Mouse (Mus musculus): ENCODE results near the gene Slc35d3. TPM values are rescaled to one million over a fixed set of nuclear protein-coding genes. Genes with fewer than 3 reads are reported as not detected.

Gene Slc35d3
- 1.8 and 2.5 TPM in 2 replicates for polyA plus RNA-seq (2014; fragmentation: Nextera tagmentation; extraction: Ambion mirVana)

DNA sequence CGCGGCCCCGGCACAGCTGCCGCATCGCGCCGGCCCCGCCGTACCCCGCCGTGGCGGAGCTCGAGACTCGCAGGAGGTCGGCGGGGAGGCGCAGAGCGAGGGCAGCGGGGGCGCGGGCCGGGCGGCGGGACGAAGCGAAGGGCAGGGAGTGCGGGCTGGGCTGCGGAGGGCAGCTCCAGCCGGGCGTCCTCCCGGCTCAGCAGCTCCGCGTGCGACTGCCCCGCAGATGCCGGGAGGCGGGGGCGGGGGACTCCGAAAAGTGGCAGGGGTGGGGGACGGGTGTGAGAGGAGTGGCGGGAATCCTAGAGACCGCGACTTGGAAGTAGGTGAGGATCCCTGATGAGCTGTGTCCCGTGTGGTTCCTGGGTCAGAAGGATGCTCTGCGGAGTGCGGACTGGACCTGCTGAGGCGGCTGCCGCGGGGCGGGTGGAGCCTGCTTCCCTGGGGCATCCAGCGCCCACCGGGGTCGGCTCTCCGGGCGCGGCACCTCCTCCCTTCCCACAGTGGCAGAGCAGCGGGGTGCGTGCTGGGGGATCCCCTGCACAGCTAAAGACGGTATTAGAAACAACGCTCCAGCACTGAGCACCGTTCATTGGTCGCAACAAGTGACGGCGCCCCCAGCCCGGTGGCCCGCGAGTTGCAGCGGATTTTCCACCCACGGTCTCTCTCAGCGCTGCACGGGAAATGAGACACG is at the start of gene Slc35d3:
TSS of gene Slc35d3 (minus strand) at position 462 of the 694 bp plus-strand sequence.
- WGBS, result under 1% methylated on average over 62 of the region's 72 CpGs
- DNase-seq (ENCODE audit: low spot score) (peak; percentile 56), ATAC-seq (ENCODE audit: low FRiP score) (peak; percentile 47; the same call in 1 of the 2 replicates)
- peaks cover 16% of the 10 kb centered on the region for H3K4me1 ChIP-seq (replicated peaks; ENCODE audit: control insufficient read depth, insufficient read depth, low read length)
- peaks cover 65% of the 10 kb centered on the region for H3K27me3 ChIP-seq (ENCODE audit: control insufficient read depth, insufficient read depth, low read length)
- H3K36me3 ChIP-seq (replicated peaks; ENCODE audit: control insufficient read depth, insufficient read depth), result no peaks in the 10 kb centered on the region
- peak within 1 kb of the TSS; percentile 66 for H3K4me3 ChIP-seq (replicated peaks; ENCODE audit: low read length)
- H3K9me3 ChIP-seq (ENCODE audit: control insufficient read depth, low read length), result no peaks in the 10 kb centered on the region
- H3K4me2 ChIP-seq (replicated peaks), result peak within 1 kb of the TSS; percentile 99
- H3K9ac ChIP-seq, result peak within 1 kb of the TSS; percentile 57
- H3K27ac ChIP-seq, result no peak within 1 kb of the TSS

DNA sequence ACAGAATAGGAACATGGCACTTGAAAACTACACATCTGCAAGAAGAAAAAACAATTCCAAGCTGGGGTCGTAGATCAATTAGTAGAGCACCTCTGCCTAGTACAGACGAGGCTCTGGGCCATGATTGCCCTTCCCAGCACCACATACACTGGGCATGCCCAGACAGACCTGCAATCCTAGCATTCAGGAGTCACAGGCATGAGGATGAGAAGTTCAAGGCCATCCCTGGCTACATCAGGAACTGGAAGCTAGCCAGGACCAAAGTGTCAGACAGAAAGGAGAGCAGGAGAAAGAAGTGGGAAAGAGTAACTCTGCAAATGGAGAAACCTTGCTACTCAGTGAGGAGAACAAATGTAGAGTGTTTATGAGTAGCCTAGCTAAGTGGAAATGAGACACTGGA is 48.9 kb upstream of the Slc35d3 start:
- no peak for ATAC-seq (ENCODE audit: low FRiP score)
- 80% methylated on average over 2 of the region's 2 CpGs for WGBS
- no peak overlapping the region for H3K4me3 ChIP-seq (replicated peaks; ENCODE audit: low read length)
- no peak overlapping the region for H3K9ac ChIP-seq
- no peaks in the 10 kb centered on the region for H3K36me3 ChIP-seq (replicated peaks; ENCODE audit: control insufficient read depth, insufficient read depth)
- no peak overlapping the region for H3K4me2 ChIP-seq (replicated peaks)
- no peaks in the 10 kb centered on the region for H3K4me1 ChIP-seq (replicated peaks; ENCODE audit: control insufficient read depth, insufficient read depth, low read length)
- no peak overlapping the region for H3K27ac ChIP-seq
- no peaks in the 10 kb centered on the region for H3K9me3 ChIP-seq (ENCODE audit: control insufficient read depth, low read length)
- no peak for DNase-seq (ENCODE audit: low spot score)
- no peaks in the 10 kb centered on the region for H3K27me3 ChIP-seq (ENCODE audit: control insufficient read depth, insufficient read depth, low read length)

DNA sequence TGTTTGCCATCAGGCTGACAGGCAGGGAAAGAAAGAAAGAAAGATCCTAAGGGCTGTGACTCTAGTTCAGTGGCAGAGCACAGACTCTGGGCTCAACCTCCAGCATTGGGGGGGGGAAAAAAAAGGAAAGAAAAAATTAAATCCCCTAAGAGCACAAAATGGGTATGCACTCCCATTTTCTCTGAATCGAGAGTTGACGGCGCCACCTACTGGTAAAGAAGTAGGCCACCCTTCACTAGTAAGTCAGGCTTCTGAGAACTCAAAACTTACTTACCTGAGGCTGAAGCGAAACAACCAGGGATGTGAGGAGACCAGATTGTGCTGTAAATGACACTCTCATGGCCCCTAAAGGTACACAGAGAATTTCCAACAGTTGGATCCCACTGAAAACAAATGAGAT is 42.7 kb upstream of the Slc35d3 start:
- H3K27ac ChIP-seq, result no peak overlapping the region
- no peaks in the 10 kb centered on the region for H3K4me1 ChIP-seq (replicated peaks; ENCODE audit: control insufficient read depth, insufficient read depth, low read length)
- no peaks in the 10 kb centered on the region for H3K27me3 ChIP-seq (ENCODE audit: control insufficient read depth, insufficient read depth, low read length)
- H3K9ac ChIP-seq, result no peak overlapping the region
- 18% methylated on average over 4 of the region's 4 CpGs for WGBS
- no peak overlapping the region for H3K4me2 ChIP-seq (replicated peaks)
- peak; percentile 70 for DNase-seq (ENCODE audit: low spot score)
- no peaks in the 10 kb centered on the region for H3K9me3 ChIP-seq (ENCODE audit: control insufficient read depth, low read length)
- ATAC-seq (ENCODE audit: low FRiP score), result no peak; the same call in 1 of the 2 replicates
- no peak overlapping the region for H3K4me3 ChIP-seq (replicated peaks; ENCODE audit: low read length)
- peaks cover 4% of the 10 kb centered on the region; the same call in 1 of the 2 replicates for H3K36me3 ChIP-seq (replicated peaks; ENCODE audit: control insufficient read depth, insufficient read depth)

DNA sequence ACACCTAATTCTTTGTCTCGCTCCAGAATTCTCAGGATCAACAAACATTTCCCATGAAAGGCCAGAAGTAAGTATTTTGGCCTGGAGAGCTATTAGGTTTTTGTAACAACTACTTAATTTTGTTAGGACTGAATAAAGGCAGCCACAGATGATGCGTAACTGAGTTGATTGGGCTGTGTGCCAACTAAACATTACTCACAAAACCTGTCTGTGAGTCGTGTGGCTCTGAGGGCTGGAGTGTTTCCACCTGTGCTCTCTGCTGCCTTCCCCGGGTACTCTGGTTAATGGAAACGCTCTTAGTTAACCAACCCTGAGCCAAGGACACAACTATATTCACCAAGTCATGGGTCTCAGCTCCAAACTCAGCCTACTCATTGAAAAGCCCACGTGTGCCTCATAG is 41.9 kb upstream of the Slc35d3 start:
- ATAC-seq (ENCODE audit: low FRiP score) (no peak), DNase-seq (ENCODE audit: low spot score) (no peak)
- WGBS, result 77% methylated on average over 6 of the region's 6 CpGs
- Histone ChIP-seq H3K36me3 (replicated peaks; ENCODE audit: control insufficient read depth, insufficient read depth) (peaks cover 4% of the 10 kb centered on the region; the same call in 1 of the 2 replicates), H3K4me1 (replicated peaks; ENCODE audit: control insufficient read depth, insufficient read depth, low read length) (no peaks in the 10 kb centered on the region), H3K4me2 (replicated peaks) (no peak overlapping the region), H3K27me3 (ENCODE audit: control insufficient read depth, insufficient read depth, low read length) (no peaks in the 10 kb centered on the region), H3K27ac (no peak overlapping the region), H3K4me3 (replicated peaks; ENCODE audit: low read length) (no peak overlapping the region), H3K9me3 (ENCODE audit: control insufficient read depth, low read length) (no peaks in the 10 kb centered on the region), H3K9ac (no peak overlapping the region)

DNA sequence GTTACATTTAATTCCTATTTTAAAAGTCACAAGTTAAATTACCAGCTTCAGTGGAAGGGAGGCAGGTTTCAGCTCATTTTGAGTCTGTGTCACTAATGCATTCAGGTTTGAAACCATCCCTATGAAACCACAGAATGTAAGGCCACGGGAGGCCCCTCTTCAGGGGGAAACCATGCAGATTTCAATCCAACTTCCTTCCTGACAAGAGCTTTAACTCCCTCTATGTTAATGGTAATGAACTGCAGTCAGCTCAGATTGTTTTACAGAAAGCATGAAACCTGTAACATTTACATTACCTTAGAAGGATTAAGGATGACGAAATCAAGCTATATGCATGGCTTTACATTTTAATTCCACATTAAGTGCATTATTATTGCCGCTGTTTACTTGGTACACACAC is 40.4 kb upstream of the Slc35d3 start:
- H3K4me3 ChIP-seq (replicated peaks; ENCODE audit: low read length), result no peak overlapping the region
- ATAC-seq (ENCODE audit: low FRiP score) (no peak), DNase-seq (ENCODE audit: low spot score) (no peak)
- H3K4me2 ChIP-seq (replicated peaks), result no peak overlapping the region
- 46% methylated on average over 3 of the region's 3 CpGs for WGBS
- no peak overlapping the region for H3K9ac ChIP-seq
- no peak overlapping the region for H3K27ac ChIP-seq
- no peaks in the 10 kb centered on the region for H3K27me3 ChIP-seq (ENCODE audit: control insufficient read depth, insufficient read depth, low read length)
- H3K4me1 ChIP-seq (replicated peaks; ENCODE audit: control insufficient read depth, insufficient read depth, low read length), result no peaks in the 10 kb centered on the region
- peaks cover 4% of the 10 kb centered on the region; the same call in 1 of the 2 replicates for H3K36me3 ChIP-seq (replicated peaks; ENCODE audit: control insufficient read depth, insufficient read depth)
- no peaks in the 10 kb centered on the region for H3K9me3 ChIP-seq (ENCODE audit: control insufficient read depth, low read length)

DNA sequence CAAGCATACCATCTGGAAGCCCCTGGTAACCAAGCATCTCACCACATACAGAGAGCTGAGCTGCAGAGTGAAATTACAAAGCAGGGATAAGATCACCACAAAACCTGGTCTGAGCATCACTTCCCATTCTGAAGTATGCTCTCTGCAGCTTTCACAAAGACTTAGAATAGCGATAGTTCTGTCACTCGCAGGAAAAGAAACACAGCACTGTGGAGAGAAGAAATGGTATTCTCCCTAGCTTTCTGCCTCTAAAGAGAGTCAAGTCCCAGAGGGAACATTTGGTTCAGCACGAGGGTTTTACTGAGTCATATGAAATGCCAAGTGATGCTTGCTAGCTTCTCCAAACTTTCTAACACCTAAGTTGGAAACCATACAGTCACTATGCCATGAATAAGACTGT is 38.6 kb upstream of the Slc35d3 start:
- DNase-seq (ENCODE audit: low spot score) (no peak), ATAC-seq (ENCODE audit: low FRiP score) (no peak)
- no peak overlapping the region for H3K27ac ChIP-seq
- H3K9ac ChIP-seq, result no peak overlapping the region
- H3K4me2 ChIP-seq (replicated peaks), result no peak overlapping the region
- H3K27me3 ChIP-seq (ENCODE audit: control insufficient read depth, insufficient read depth, low read length), result no peaks in the 10 kb centered on the region
- 89% methylated on average over 3 of the region's 3 CpGs for WGBS
- no peak overlapping the region for H3K4me3 ChIP-seq (replicated peaks; ENCODE audit: low read length)
- H3K36me3 ChIP-seq (replicated peaks; ENCODE audit: control insufficient read depth, insufficient read depth), result peaks cover 4% of the 10 kb centered on the region; the same call in 1 of the 2 replicates
- H3K4me1 ChIP-seq (replicated peaks; ENCODE audit: control insufficient read depth, insufficient read depth, low read length), result no peaks in the 10 kb centered on the region
- H3K9me3 ChIP-seq (ENCODE audit: control insufficient read depth, low read length), result no peaks in the 10 kb centered on the region

DNA sequence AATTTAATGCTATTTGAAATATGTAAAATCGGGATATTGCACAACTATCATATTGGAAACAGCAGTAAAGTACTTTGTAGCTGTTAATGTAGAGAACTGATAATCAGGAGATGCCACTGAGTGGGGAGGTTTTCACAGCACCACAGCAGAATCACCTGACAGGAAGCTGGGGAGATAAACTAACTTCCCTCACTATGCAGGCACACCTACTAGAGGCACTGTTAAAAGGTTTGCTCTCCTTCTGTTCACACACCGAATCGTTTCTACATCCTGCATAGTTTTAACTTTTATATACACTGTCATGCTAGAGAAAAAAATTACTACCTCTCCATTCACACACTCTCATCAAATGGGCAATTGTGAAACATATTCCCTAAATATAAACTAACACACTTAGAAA is 35.0 kb upstream of the Slc35d3 start:
- ATAC-seq (ENCODE audit: low FRiP score), result no peak
- no peaks in the 10 kb centered on the region for H3K36me3 ChIP-seq (replicated peaks; ENCODE audit: control insufficient read depth, insufficient read depth)
- no peaks in the 10 kb centered on the region for H3K9me3 ChIP-seq (ENCODE audit: control insufficient read depth, low read length)
- WGBS, result 93% methylated on average over 3 of the region's 3 CpGs
- no peaks in the 10 kb centered on the region for H3K4me1 ChIP-seq (replicated peaks; ENCODE audit: control insufficient read depth, insufficient read depth, low read length)
- H3K27ac ChIP-seq, result no peak overlapping the region
- DNase-seq (ENCODE audit: low spot score), result no peak
- H3K9ac ChIP-seq, result no peak overlapping the region
- no peak overlapping the region for H3K4me3 ChIP-seq (replicated peaks; ENCODE audit: low read length)
- no peaks in the 10 kb centered on the region for H3K27me3 ChIP-seq (ENCODE audit: control insufficient read depth, insufficient read depth, low read length)
- H3K4me2 ChIP-seq (replicated peaks), result no peak overlapping the region

DNA sequence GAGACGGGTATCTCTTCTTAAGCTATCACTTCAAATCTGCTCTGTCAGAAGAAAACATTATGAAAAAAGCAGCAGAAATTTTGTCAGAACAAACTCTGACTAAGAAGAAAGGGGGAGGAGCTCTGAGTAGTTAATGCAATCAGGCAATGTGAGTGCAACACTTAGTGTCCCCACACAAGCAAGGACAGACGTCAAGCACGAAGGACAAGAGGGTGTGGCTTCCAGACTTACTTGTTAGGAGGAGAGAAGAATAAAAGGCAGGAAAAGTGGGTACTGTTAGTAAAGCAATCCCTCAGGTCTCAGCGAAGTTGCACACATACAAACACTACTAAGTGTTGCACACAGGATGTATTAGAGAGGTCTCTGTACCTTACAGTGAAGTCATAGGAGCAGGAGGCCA is 33.1 kb upstream of the Slc35d3 start:
- H3K9ac ChIP-seq, result no peak overlapping the region
- DNase-seq (ENCODE audit: low spot score) (no peak), ATAC-seq (ENCODE audit: low FRiP score) (no peak)
- no peaks in the 10 kb centered on the region for H3K4me1 ChIP-seq (replicated peaks; ENCODE audit: control insufficient read depth, insufficient read depth, low read length)
- no peak overlapping the region for H3K4me3 ChIP-seq (replicated peaks; ENCODE audit: low read length)
- no peaks in the 10 kb centered on the region for H3K36me3 ChIP-seq (replicated peaks; ENCODE audit: control insufficient read depth, insufficient read depth)
- H3K27ac ChIP-seq, result no peak overlapping the region
- H3K9me3 ChIP-seq (ENCODE audit: control insufficient read depth, low read length), result no peaks in the 10 kb centered on the region
- H3K27me3 ChIP-seq (ENCODE audit: control insufficient read depth, insufficient read depth, low read length), result no peaks in the 10 kb centered on the region
- 80% methylated on average over 4 of the region's 4 CpGs for WGBS
- no peak overlapping the region for H3K4me2 ChIP-seq (replicated peaks)

DNA sequence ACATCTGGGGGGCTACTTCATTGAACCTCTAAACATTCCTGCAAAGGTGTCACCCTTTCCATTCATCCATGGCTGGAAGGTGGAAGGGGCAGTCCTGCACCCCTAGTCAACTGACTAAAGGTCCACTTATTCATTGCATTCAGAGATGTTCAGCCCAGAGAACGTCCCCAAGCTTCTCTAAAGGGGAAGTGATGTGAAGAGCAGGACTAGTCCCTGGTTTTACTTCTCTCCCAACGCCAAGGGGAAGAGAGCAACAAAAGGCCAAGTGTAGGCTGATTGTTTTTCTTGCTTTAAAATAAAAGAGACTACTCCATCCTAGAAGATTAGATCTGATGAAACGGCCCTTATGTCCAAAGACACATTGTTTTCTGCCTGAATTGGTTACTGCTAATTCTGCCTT is 29.2 kb upstream of the Slc35d3 start:
- no peaks in the 10 kb centered on the region for H3K9me3 ChIP-seq (ENCODE audit: control insufficient read depth, low read length)
- H3K27me3 ChIP-seq (ENCODE audit: control insufficient read depth, insufficient read depth, low read length), result no peaks in the 10 kb centered on the region
- no peaks in the 10 kb centered on the region; the same call in 1 of the 2 replicates for H3K4me1 ChIP-seq (replicated peaks; ENCODE audit: control insufficient read depth, insufficient read depth, low read length)
- WGBS, result 86% methylated on average over 3 of the region's 3 CpGs
- ATAC-seq (ENCODE audit: low FRiP score), result no peak
- no peak overlapping the region for H3K9ac ChIP-seq
- H3K36me3 ChIP-seq (replicated peaks; ENCODE audit: control insufficient read depth, insufficient read depth), result no peaks in the 10 kb centered on the region
- no peak overlapping the region for H3K4me3 ChIP-seq (replicated peaks; ENCODE audit: low read length)
- no peak overlapping the region for H3K4me2 ChIP-seq (replicated peaks)
- no peak for DNase-seq (ENCODE audit: low spot score)
- H3K27ac ChIP-seq, result no peak overlapping the region
